Mouse (Mus musculus) midbrain, embryonic 16.5 days (tissue): ENCODE data around the gene Usp3. TPM values are rescaled to one million over a fixed set of nuclear protein-coding genes. Genes with fewer than 3 reads are reported as not detected.

Source experiments
- ATAC-seq: fragments of 200-750 bp; cut with Nextera tagmentation; 2 replicates; pipeline ENCODE4 v1.8.0; 2017; ENCODE audit warnings: moderate TSS enrichment
- H3K27ac ChIP-seq: fragments of 300-500 bp; sonication (generic); 2 replicates; pipeline ENCODE4 v1.5.1; 2014; ENCODE audit warnings: mild to moderate bottlenecking, low read length, mixed read lengths
- H3K27me3 ChIP-seq: fragments of 300-500 bp; sonication (generic); 2 replicates; pipeline ENCODE4 v1.6.1; 2014; ENCODE audit warnings: low read depth, low read length, mixed read lengths; ENCODE audit not compliant: control insufficient read depth, insufficient read depth
- H3K36me3 ChIP-seq: fragments of 300-500 bp; sonication (generic); 2 replicates; pipeline ENCODE4 v1.6.1; 2014; ENCODE audit warnings: mild to moderate bottlenecking, low read length, moderate library complexity, mixed read lengths; ENCODE audit not compliant: control insufficient read depth, insufficient read depth
- H3K4me1 ChIP-seq: fragments of 300-500 bp; sonication (generic); 2 replicates; pipeline ENCODE4 v1.6.1; 2014; ENCODE audit warnings: mild to moderate bottlenecking, low read length, mixed read lengths; ENCODE audit not compliant: control insufficient read depth, insufficient read depth
- H3K4me2 ChIP-seq: fragments of 300-500 bp; sonication (generic); 2 replicates; pipeline ENCODE4 v1.6.1; 2014; ENCODE audit warnings: mild to moderate bottlenecking, low read length, mixed read lengths
- H3K4me3 ChIP-seq: fragments of 300-500 bp; sonication (generic); 2 replicates; pipeline ENCODE4 v1.5.1; 2014; ENCODE audit warnings: low read depth, mild to moderate bottlenecking, low read length, moderate library complexity, mixed read lengths
- H3K9ac ChIP-seq: fragments of 300-500 bp; sonication (generic); 2 replicates; pipeline ENCODE4 v1.6.1; 2014; ENCODE audit warnings: low read depth, low read length, mixed read lengths
- H3K9me3 ChIP-seq: fragments of 300-500 bp; sonication (generic); replicated peaks from 2 replicates; pipeline ENCODE4 v1.6.1; 2014; ENCODE audit warnings: mild to moderate bottlenecking, low read length, mixed read lengths; ENCODE audit not compliant: control insufficient read depth, poor library complexity, severe bottlenecking
- WGBS: fragments of 180-500 bp; shearing (Covaris S2); extraction: QIAGEN DNeasy Blood & Tissue Kit; methylation state at CpG from one replicate; pipeline ENCODE4 v1.1.7; 2014; 5-methylcytosine and 5-hydroxymethylcytosine counted together
- polyA plus RNA-seq: library from polyadenylated mRNA; unstranded; fragments of >200 nt; fragmentation: Nextera tagmentation; extraction: Ambion mirVana; gene quantifications from 2 replicates; pipeline ENCODE4 v1.2.1, GENCODE M21; 2015

The Usp3 gene
- polyA plus RNA-seq, 1 experiment from 2014 or later, result 43.5 TPM

- Histone ChIP-seq H3K36me3 (no peaks in the 10 kb centered on the region), H3K27me3 (peaks cover 4% of the 10 kb centered on the region; the same call in 1 of the 2 replicates), H3K4me1 (peaks cover 11% of the 10 kb centered on the region), H3K4me2 (no peak overlapping the region), H3K9me3 (no peaks in the 10 kb centered on the region), H3K27ac (no peak overlapping the region), H3K9ac (no peak overlapping the region), H3K4me3 (no peak overlapping the region)
- 12% methylated on average over 7 of the region's 7 CpGs for WGBS
- no peak for ATAC-seq
Measured at GRCm38 (mm10) chr9:66597480-66598215, 4.7 kb upstream of the Usp3 start.

GRCm38 (mm10) chr9:66597076-66597475, 4.1 kb upstream of the Usp3 start:
- H3K4me1 ChIP-seq, result peaks cover 11% of the 10 kb centered on the region
- WGBS, result 24% methylated on average over 6 of the region's 6 CpGs

GRCm38 (mm10) chr9:66595722-66596675, 3.1 kb upstream of the Usp3 start:
- no peak overlapping the region for H3K9ac ChIP-seq
- H3K36me3 ChIP-seq, result no peaks in the 10 kb centered on the region
- no peak overlapping the region for H3K4me3 ChIP-seq
- H3K4me1 ChIP-seq, result peaks cover 15% of the 10 kb centered on the region
- no peak overlapping the region for H3K4me2 ChIP-seq
- no peaks in the 10 kb centered on the region for H3K9me3 ChIP-seq
- 58% methylated on average over 5 of the region's 5 CpGs for WGBS
- H3K27me3 ChIP-seq, result peaks cover 4% of the 10 kb centered on the region; the same call in 1 of the 2 replicates
- H3K27ac ChIP-seq, result no peak overlapping the region
- no peak for ATAC-seq

More at GRCm38 (mm10) chr9:66597076-66597475, 4.1 kb upstream of the Usp3 start:
- no peak overlapping the region for H3K27ac ChIP-seq
- peaks cover 4% of the 10 kb centered on the region; the same call in 1 of the 2 replicates for H3K27me3 ChIP-seq
- H3K9me3 ChIP-seq, result no peaks in the 10 kb centered on the region
- ATAC-seq, result no peak
- H3K36me3 ChIP-seq, result no peaks in the 10 kb centered on the region
- H3K9ac ChIP-seq, result no peak overlapping the region
- H3K4me3 ChIP-seq, result no peak overlapping the region
- H3K4me2 ChIP-seq, result no peak overlapping the region

GRCm38 (mm10) chr9:66594061-66594460, 1.1 kb upstream of the Usp3 start:
- Histone ChIP-seq H3K9me3 (no peaks in the 10 kb centered on the region), H3K36me3 (no peaks in the 10 kb centered on the region), H3K27ac (no peak overlapping the region), H3K4me3 (no peak overlapping the region), H3K9ac (no peak overlapping the region), H3K4me2 (no peak overlapping the region), H3K4me1 (peaks cover 23% of the 10 kb centered on the region), H3K27me3 (peaks cover 4% of the 10 kb centered on the region; the same call in 1 of the 2 replicates)
- no peak for ATAC-seq
- WGBS, result 75% methylated on average over 3 of the region's 3 CpGs

- H3K4me2 ChIP-seq, result peak overlapping the region; percentile 76
- H3K4me1 ChIP-seq, result peaks cover 23% of the 10 kb centered on the region
- peaks cover 4% of the 10 kb centered on the region; the same call in 1 of the 2 replicates for H3K27me3 ChIP-seq
- no peak for ATAC-seq
- no peaks in the 10 kb centered on the region for H3K9me3 ChIP-seq
- peak overlapping the region; percentile 94; the same call in 1 of the 2 replicates for H3K9ac ChIP-seq
- H3K27ac ChIP-seq, result peak overlapping the region; percentile 68; the same call in 1 of the 2 replicates
- no peaks in the 10 kb centered on the region for H3K36me3 ChIP-seq
- WGBS, result 5% methylated on average over 12 of the region's 12 CpGs
- peak overlapping the region; percentile 93 for H3K4me3 ChIP-seq
Measured at GRCm38 (mm10) chr9:66593613-66593969, 649 bp upstream of the Usp3 start.

- under 1% methylated on average over 40 of the region's 83 CpGs for WGBS
Measured at GRCm38 (mm10) chr9:66591851-66592645, 894 bp downstream of the Usp3 start.

GRCm38 (mm10) chr9:66590051-66590450, 2.9 kb downstream of the Usp3 start:
- ATAC-seq, result no peak
- WGBS, result 44% methylated on average over 2 of the region's 2 CpGs
- Histone ChIP-seq H3K9me3 (no peaks in the 10 kb centered on the region), H3K27me3 (peaks cover 4% of the 10 kb centered on the region; the same call in 1 of the 2 replicates), H3K27ac (no peak overlapping the region), H3K4me3 (no peak overlapping the region), H3K4me2 (peak overlapping the region; percentile 21; the same call in 1 of the 2 replicates), H3K4me1 (peaks cover 19% of the 10 kb centered on the region), H3K9ac (0 out of 2 replicates have a peak overlapping the region, but pooled peaks have one; percentile 10), H3K36me3 (no peaks in the 10 kb centered on the region)

More at GRCm38 (mm10) chr9:66591851-66592645, 894 bp downstream of the Usp3 start:
- Histone ChIP-seq H3K36me3 (no peaks in the 10 kb centered on the region), H3K9me3 (no peaks in the 10 kb centered on the region), H3K4me2 (peak overlapping the region; percentile 76), H3K9ac (peak overlapping the region; percentile 94), H3K4me3 (peak overlapping the region; percentile 93), H3K27me3 (peaks cover 4% of the 10 kb centered on the region; the same call in 1 of the 2 replicates), H3K27ac (peak overlapping the region; percentile 88), H3K4me1 (peaks cover 21% of the 10 kb centered on the region)
- peak; percentile 47 for ATAC-seq

- Histone ChIP-seq H3K27ac (no peak overlapping the region), H3K4me2 (no peak overlapping the region), H3K4me1 (peaks cover 16% of the 10 kb centered on the region), H3K9ac (no peak overlapping the region), H3K9me3 (no peaks in the 10 kb centered on the region), H3K4me3 (no peak overlapping the region), H3K36me3 (no peaks in the 10 kb centered on the region), H3K27me3 (no peaks in the 10 kb centered on the region)
- 96% methylated on average over 1 of the region's 1 CpGs for WGBS
- ATAC-seq, result no peak
Measured at GRCm38 (mm10) chr9:66587016-66587415, 5.9 kb downstream of the Usp3 start.
